Mouse (Mus musculus) adrenal gland, adult (tissue): ENCODE measurements at regions not wholly inside any gene's neighbourhood (a gene's known extent, or its start where the extent isn't known, plus 50 kb on each side); places are given as distances from the start of the nearest gene placed in this dataset.

Source experiments
- DNase-seq, 2 experiments: peaks; one replicate each; pipeline ENCODE4 v3.0.0; 2022 to 2023; ENCODE audit warnings: low spot score in 1 of 2; ENCODE audit not compliant: inconsistent age in 2 of 2

GRCm38 (mm10) chr14:102663240-102663639 is 319.2 kb downstream of the Kctd12 start:
- DNase-seq = no peak

DNA sequence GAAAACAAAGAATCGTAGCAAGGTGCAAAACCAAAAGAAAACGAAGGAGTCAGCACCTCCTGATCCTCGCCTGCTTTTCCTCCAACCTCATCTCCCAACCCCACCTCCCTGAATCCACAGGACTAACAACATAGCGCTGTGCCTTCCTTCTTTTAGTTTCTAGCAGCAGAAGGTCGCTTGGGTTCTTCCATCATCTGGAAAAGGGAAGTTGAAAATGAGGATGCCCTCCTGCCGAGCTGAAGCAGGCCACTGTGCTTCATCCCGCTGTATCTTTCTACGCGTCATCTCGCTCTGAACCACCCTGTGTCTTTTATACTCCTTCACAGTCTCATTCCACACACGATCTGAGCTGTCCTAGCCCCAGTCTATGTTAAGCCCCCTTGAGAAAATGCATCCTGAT is 322.1 kb downstream of the Kctd12 start:
- DNase-seq = no peak

DNA sequence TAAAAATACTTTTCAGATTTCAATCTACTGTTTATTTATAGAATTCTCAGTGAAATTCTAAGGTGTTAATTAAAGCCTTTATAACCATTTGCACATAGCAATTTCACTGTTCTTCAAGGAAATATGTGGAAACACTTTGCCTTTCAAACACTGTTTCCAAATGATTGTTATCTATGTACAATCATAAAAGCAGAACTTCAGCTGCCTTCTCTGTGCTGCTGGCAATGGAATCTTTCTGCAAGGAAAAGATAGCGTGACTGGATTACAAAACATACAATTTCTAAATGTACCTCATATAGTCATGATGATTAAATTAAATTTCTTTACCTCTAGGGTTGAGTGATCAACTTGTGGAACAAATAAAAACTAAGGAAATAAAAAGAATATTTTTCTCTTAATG is 326.2 kb downstream of the Kctd12 start:
- DNase-seq = no peak

DNA sequence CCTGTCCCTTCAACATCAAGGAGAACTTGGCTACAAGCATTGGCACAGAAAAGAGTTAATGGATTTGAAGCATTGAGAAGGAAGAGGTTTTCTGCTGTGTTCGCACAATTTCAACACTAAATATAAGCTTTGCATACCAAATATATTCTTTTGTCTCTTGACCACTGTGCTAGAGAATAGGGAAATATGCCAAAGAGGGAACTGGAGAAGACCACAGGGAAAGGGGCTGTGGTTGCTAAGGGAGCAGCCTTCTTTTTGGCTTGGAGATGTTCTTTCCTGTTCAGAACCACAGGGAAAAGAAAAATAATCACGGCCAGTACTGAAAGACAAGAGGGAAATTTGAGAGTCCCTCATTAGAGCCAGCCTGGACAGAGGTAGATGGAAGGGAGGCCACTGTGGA is 352.8 kb downstream of the Kctd12 start:
- DNase-seq = no peak

- no peak for DNase-seq
These were observed 360.9 kb downstream of the Kctd12 start for GRCm38 (mm10) chr14:102621546-102621945.

DNA sequence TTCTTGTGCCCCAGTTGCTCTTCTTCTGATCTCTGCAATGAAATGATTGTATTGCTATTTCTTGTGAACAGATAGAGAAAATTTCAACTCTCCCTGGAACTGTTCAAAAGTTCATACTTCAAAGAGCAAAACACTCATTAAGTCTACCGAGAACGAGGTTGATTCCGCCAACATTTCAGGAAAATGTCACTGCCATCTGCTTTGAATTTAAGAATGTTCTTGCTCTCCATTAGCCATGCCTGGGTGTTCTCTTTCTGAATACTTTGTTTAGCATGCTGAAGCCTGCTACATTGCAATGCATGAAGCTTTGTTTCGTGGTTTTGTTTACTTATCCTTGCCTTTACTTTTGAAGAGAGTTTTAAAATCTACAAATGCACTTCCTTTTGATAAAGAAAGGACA is 363.4 kb downstream of the Kctd12 start:
- DNase-seq = no peak

GRCm38 (mm10) chr14:102615588-102616309 is 366.7 kb downstream of the Kctd12 start:
- no peak for DNase-seq

DNA sequence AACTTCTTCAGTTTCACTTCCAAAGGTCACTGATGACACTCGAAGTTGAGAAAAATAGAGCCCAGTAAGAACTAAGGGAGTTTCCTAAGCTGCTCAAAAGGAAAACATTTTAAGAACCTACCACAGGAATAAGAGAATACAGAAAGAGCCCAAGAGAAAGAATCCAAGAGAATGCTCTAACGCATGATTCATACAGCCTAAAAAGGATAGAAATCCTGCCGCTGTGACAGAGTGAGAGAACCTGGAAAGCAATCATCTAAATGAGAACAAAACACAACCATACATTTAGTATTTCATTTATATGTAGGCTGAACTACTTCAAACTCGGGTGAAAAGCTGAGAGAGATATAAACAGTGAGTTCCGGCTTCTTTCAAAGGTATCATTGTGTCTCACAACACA is 376.4 kb downstream of the Kctd12 start:
- DNase-seq = peak in 1 of 2 experiments; percentile 3

- DNase-seq = no peak
These were observed 387.6 kb downstream of the Kctd12 start for GRCm38 (mm10) chr14:102594850-102595249.

GRCm38 (mm10) chr14:102553781-102554180 is 428.7 kb downstream of the Kctd12 start:
- peak; percentile 67 to 76 for DNase-seq

GRCm38 (mm10) chr14:102552598-102552997 is 429.8 kb downstream of the Kctd12 start:
- DNase-seq = no peak

DNA sequence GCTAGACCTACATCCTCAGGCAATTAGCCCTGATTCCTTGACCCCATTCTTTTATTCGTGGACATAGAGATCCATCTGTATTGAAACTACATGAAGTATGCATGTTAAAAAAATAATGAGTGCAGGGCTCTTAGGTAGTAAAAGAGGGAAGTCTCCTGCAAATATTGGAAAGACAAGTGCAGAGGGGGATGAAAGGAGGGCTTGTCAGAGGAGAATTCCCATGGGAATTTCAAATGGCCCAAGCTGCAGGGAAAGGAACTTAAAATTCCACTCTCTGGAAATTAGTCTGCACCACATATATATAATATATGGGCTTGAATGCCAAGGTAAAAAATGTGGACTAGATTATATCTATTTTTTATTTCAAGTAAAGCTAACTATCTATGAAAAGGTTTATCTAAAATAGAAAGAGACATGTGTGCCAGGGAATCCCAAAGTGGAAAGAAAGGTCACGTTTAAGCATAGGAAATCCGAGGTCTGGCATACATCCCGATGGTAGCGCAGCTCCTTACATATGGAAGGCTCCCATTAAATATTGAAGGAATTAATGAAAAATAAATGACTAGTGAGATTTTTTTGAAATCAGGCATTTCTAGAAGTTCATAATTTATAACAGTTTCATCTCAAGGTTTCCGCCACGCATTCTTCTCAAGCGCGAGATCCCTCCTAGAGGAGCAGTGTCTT is 457.4 kb downstream of the Kctd12 start:
- no peak for DNase-seq

DNA sequence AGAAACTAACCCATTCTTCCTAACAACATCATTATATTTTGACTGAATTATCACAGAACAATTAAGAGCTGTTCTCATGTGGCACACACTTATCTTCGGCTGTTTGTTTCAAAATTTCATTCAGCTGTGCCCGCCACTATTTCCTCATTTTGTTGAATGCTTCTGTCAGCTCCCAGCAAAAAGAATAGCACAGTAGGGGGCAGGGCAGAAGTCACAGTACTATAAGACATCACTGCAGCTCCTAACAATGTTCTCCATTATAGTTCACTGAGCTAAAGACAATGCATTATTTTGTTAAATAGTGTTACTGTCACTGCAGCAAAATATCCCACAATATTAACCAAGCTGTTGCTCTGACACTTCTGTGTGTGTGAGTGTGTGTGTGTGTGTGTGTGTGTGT is 465.7 kb downstream of the Kctd12 start:
- no peak for DNase-seq

DNA sequence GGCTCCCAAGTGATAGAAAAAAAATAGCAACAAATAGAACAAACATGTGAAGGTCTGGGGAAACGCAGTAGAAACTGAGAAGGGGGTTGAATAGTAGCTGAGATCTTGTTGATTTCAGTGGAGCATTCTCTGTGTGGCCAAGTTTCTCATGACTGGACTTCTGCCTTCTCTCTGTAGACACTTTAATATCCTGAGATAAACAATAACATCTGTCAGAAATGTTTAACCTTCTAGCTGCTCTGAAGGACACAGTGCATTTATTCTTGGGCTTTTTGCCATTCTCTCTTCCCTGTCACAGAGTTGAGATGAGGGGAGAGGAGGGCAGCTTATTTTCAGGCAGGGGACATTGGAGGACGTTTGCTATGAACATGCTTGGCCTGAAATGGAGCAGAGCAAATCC is 467.9 kb downstream of the Kctd12 start:
- peak in 1 of 2 experiments; percentile 21 for DNase-seq

DNA sequence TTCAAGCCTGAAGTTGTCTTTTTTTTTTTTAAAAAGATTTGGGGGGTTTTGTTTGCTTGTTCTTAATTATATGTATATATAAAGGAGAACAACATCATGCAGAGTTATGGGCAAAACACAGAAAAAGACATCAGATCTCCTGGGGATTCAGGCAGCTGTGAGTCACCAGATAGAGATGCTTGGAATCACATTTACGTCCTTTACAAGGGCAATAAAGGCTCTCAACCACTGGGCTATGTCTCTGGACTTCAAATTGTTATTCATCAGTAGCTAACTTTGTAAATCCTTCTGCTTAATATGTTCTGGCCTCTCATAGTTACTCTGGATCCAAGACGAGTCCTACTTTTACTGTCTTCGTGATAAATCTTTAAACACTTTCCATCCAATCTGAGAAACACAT is 469.8 kb downstream of the Kctd12 start:
- peak in 1 of 2 experiments; percentile 29 for DNase-seq

DNA sequence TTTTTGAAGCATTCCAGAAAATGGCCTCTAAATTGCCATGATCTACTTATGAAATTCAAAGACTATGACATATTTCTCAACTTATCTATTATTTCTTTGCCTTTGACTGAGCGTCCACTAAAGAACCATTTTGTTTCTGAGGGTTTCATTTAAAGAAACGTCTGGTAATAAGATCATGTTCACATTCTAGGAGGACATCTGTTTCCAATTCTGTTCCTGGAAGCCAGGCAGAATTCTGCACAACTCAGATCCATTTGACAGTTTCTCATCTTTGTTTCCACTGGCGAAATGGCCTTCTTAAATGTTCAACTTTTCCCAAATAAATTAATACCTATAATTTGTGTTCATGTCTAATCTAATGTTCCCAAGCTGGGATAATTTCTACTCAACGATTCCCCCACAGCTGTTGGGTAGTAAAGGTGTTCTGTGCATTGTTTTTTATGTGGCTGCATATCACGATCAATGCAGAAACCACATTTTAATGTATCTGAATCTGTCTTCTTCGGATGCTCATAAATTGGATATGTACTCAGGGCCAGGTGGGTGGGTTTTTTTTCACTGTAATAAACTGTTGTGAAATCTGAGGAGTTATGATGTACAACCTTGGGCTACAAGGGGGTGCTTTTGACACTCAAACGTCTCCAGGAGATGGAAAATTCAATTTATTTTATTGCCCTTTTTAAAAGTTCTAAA is 470.6 kb downstream of the Kctd12 start:
- DNase-seq = no peak

DNA sequence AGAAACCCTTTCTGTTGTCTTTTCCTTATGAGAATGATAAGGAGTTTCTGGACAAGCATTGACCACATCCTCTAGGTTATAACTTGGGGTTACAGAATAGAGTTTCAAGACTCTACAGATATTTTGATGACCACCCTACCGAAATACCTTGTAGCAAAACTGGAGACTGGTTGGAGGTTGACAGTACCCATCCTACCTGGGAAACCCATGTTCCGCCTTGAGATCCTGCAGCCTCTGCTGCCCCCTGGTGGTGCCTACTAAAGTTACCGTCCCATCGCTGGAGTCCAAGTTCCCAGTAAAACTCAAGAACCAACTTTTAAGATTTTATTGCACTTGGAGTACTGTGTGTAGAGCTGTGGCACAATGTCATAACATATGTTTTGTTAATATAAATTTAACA is 472.1 kb downstream of the Kctd12 start:
- DNase-seq = peak; percentile 59 to 87

DNA sequence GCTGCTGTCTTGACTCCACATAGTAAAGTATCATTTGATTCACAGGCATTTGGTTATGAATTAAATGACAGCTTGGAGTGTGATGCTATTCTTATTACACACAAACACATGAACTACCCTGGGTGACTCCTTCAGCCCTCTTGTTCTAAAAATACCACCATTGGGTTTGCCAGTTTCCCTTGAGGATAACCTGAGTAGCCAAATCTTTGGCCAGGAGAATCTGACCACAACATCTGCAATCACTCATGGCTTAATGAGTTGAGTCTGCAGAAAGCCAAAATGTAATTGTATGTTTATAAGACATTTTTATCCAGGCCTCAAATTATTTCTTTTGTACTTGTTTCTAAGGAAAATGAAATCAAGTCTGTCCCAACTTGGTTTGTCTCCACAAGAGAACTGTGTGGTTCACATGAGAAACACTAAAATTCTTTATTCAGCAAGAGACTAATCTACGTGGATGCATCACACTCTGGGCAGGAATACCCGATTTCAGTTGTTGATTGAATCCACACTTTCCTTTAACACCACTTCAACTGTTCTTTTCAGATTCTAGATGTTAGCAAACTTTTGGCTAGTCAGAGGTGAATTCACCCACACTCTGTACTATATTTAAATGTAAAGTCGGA is 476.6 kb downstream of the Kctd12 start:
- no peak for DNase-seq

GRCm38 (mm10) chr14:102497179-102497578 is 485.3 kb downstream of the Kctd12 start:
- DNase-seq = no peak

DNA sequence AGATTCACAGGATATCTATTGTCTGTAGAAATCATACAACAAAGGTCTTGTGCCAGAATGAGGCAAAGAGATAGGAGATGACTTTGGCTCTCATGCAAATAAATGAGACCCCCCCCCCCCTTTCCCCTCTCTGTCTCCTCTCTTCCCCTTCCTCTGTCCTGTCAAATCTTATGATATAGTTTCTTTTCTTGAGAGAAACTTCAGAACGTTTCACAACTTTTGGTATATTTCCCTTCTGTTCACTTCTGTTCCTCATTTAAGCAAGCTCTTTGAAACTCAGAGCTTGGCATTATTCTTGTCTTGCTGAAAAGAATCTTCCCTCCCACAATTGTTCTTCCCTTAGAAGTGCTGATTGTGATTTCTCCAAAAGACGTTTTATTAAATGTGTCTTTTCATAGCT is 490.1 kb downstream of the Kctd12 start:
- DNase-seq = no peak

DNA sequence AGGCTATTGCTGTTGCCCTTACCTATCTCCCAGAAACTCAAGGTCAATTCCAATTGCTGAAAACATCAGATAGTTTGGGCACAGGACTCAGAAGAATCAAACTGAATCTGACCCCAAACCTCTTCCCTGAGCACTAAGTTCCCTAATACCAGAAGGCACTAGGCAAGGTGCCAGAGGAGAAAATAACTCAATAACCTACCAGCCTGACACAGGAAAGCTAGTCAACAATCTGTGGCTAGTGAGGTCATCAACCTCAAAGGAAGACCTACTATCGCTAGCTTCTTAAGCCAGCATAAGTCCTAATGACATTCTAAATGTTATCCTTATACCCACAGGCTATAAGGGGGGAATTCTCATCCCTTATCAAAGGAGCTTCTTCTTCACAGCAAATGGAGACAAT is 491.2 kb downstream of the Kctd12 start:
- DNase-seq = no peak

GRCm38 (mm10) chr14:102477162-102477561 is 505.3 kb downstream of the Kctd12 start:
- no peak for DNase-seq
